Mouse (Mus musculus) embryo, embryonic 9.5 days (tissue): ENCODE data around the gene Atp7a.
A peak's percentile ranks its signal among the peaks of the same experiment; 100 is the strongest.
"Not testable (repeated sequence)": the region's sequence is repeated elsewhere in the genome, so short reads cannot be mapped to it uniquely, and the experiment has no call there.

ENCODE experiments used
- DNase-seq: peaks from one replicate; pipeline ENCODE4 v3.0.0-alpha.2; 2017; ENCODE audit errors: extremely low spot score

Atp7a gene

DNA sequence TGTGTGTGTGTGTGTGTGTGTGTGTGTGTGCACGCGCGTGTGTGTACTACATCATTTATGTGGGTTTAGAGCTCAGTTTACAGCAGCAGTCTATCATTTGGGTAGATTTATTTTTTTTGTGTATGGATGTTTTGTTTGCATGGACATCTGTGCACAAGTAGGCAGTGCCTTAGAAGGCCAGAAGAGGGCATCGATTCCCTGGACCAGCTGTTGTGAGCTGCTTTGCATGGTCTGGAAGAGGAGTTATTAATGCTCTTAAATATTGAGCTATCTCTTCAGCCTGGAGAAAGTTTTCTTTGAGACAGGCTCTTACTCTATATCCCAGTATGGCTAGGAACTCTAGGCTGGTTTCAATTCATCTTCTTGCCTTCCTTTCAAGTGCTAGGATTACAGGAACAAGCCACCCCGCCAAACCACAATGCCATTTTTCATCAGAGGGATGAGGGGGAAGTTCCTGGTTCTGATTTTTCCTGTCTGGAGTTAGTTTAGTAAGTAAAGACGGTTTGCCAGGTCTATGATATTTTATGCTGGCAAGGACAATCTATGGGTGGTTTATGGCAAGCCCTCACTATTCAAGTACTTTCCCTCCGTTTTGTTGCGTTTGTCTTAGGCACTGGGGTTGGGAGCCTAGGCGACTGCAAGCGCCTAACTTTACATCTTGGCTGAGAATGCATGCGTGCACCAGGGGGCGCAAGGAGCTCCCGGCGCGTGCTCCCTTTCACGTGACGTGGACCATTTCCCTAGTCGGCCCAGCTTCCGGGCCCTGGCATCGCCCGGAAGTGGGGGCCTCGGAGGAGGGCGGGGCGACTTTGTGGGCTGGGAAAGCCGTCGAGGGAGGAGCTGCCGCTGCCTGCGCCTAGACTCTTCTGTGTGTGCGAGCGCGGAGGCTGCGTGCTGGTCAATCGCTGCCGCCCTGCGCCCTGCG is at the start of gene Atp7a:
TSS of gene Atp7a (plus strand) at position 859 of the 925 bp plus-strand sequence.
- peak; percentile 87 for DNase-seq

DNA sequence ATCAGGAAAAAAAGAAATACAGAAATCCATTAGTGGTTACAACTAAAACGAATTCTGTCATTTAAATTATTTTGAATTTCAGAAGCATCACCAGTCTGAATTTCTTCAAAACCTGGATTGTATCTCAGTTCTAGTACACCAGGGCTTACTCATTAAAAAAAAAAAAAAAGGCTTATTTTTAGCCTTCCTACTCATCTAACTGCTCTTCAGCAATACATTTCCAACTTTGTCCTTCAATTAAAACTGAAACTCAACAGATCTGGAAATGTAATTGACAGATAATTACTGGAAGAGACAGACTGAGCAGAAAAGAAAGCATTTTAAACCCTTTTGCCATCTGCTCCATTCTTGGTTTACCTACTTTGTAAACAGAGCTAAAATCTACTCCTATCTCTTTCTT is 25.5 kb upstream of the Atp7a start:
- no peak for DNase-seq

- no peak for DNase-seq
These were observed 16.3 kb upstream of the Atp7a start for GRCm38 (mm10) chrX:106010762-106011161.

GRCm38 (mm10) chrX:106011465-106012159 is 15.5 kb upstream of the Atp7a start, which contains the start of gene Magt1:
Gene Magt1 (minus strand): TSS chrX:106011906.
- DNase-seq = peak; percentile 76

DNA sequence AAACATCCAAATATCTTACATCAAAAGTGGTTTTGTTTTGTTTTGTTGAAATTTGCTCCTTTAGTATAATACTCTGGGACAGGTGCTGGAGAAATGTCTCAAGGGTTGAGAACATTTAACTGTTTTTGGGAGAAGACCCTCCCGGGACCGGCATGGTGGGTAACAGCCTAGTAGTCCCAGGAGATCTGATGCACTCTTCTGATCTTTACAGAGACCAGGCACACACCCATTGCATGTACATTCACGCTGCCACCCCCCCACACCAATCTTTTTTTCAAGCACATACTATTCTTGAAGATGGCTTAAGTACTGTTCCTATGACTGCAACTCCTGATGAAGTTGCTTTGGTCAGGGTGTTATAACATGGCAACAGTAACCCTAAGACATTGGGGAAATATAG is 14.5 kb upstream of the Atp7a start:
- no peak for DNase-seq

DNA sequence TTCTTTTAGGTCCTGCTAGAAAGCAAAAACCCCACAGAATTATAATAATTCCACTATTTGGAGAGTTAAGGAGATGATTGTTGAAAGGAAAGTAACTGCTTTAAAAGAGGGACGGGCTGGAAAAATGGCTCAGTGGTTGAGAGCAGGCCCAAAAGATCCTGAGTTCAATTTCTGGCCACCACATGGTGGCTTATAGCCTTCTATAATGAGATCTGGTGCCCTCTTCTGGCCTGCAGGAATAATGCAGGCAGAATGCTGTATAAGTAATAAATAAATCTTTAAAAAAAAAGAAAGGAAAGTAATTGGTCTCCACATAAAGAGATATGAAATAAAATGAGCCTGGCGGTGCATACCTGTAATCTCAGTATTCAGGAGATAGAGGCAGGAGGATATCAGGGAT is 13.9 kb upstream of the Atp7a start:
- peak; percentile 20 for DNase-seq

- DNase-seq = not testable (repeated sequence)
These were observed 12.2 kb upstream of the Atp7a start for GRCm38 (mm10) chrX:106014741-106015377.

DNA sequence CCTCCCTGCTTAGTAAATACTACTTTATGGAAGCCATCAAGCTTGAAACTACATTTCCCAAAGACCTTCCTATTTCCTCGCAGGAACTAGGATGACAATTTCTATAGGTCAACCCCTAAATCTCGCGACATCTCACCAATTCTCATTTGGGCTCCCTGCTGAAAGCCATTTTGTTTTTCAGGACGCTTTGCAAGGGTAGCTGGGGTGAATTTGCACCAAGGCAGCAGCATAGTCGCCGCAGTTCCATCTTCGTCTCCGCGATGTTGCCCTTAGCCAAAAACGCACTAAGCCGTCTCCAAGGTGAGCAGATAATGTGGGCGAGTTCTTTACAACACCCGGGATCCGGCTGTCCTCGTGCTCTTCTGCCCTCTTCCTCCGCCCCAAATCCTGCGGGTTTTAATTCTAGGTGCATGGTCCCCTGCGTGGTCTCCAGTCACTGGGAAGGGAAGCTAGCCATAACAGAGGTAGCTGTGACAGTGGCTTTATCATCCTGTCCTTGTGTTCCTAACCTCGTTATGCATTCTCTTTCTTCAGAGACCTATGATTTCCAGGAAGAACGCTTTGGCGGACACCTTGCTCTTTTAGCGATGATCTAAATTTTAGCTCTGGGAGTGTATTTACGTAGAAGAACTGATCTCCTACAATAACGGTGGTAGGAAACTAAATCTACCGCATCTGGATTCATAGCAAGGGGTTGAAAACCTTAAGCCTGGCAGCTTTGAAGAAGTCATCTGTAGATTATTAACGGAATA is 11.3 kb upstream of the Atp7a start, which contains the start of gene Cox7b:
TSS of gene Cox7b (plus strand) at position 130 of the 752 bp plus-strand sequence.
- DNase-seq = peak; percentile 80

DNA sequence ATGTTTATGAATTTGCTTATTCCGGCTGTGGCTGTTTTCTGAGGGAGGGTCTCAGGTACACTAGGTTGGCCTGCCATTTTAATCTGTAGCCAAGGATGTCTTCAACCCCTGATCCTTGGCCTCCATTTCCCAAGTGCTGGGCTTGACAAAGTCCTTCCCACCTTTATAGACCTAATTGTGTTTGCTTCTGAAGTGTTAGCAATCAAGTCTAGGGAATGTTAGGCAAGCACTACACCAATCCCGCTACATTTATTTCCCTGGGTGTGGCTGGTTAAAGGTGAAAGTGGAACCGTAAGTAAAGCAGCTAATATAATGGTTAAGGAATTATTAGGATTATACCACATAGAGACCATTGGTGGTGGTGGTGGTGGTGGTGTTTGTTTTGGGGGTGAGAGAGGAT is 10.0 kb upstream of the Atp7a start:
- DNase-seq = no peak

DNA sequence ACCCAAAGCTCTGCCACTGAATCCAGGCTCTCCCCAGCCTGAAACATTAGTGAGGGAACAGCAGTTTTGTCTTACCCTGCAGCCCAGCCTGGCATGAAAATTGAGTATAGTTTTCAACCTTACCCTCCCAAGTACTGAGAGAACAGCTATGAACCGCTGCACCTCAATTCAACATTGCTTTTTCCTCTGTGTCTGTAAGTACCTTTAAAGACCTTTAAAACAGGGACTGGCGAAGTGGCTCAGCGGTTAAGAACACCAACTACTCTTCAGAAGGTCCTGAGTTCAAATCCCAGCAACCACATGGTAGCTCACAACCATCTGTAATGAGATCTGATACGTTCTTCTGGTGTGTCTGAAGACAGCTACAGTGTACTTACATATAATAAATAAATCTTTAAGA is 9.6 kb upstream of the Atp7a start:
- no peak for DNase-seq

DNA sequence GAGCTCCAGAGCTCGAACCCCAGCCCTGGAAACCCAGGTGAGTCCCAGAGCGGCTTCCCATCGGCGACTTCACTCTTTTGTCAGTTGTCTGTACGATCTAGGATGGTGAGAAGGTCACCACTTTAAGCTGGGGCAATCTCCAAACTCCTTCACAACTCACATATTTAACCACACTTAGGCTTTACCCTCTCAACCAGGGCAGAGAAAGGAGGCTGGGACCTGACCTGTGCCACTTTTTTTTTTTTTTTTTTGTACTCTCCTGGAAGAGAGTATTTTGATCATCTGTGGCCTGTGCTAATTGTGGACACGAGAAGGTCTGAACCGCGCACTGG is 233 bp downstream of the Atp7a start:
- no peak for DNase-seq

- no peak for DNase-seq
These were observed 3.1 kb downstream of the Atp7a start for GRCm38 (mm10) chrX:106030176-106030575.

DNA sequence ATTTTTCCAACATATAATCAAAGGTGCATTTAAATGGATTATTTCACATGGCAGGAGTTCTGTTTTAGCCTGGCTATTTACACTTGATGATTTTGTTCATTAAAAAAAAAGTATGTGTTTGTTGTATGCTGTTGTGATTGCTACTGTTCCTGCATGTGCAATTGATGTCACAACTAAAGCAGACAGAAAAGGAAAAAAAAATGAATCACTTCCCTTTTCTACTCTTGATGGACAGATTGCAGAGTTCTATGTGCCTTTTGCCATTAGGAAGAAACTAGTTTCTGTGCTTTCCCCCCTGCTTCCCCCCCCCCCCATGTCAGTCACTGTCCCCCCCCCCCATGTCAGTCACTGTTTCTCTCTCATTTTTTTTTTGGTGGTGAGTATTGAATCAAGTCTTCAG is 4.0 kb downstream of the Atp7a start:
- no peak for DNase-seq

DNA sequence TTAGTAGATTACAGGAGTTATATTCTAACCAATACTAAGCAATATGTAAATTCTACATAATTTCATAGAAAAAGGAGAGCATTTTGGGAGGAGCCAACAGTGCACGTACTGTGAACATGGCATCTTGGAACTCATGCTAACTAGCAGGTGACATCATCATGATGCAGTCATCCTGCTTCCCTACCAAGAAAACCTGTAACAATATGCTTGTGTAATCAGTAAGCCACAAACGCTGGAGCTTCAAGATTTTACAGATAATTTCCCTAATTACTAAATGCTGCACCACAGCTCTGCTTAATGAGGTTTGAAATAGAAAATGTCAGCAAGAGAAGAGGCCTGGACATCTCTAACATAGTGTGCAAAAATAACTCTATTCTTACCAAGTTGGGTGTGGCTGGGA is 8.7 kb downstream of the Atp7a start:
- DNase-seq = no peak

GRCm38 (mm10) chrX:106037185-106037752 is 10.2 kb downstream of the Atp7a start:
- DNase-seq = no peak

DNA sequence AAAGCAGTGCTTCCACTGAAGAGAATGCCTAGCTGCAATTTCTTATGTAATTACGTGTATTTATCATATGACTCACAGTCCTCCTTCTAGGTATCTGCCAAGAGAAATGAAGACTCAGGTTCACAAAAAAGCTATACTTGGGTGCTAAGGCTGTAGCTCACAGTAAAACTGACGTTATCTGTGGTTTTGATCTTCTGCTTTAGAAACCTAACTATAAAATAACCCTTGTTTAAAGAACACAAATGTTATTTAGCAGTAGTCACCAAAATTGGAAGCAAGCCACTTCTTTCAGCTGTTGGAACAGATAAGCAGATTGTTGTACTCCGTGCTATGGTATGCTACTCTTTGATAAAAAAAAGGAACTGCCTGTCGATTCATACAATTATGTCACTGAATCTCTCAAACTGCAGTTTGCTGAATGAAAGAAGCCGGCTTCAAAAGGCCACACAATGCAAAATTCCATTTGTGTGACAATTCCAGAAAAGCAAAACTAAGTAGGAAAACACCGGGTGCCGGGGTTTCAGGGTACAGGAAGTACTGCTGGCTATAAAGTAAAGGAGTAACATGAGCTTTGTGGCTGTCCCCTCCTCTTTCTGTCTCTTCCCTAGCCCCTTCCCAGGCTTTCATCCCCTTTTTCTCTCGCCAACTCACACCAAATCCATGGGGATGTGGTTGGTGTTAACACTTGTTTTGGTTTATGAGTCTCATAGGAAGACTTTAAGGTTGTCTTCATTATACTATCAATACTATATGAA is 17.0 kb downstream of the Atp7a start:
- DNase-seq = no peak

GRCm38 (mm10) chrX:106045455-106045854 is 18.4 kb downstream of the Atp7a start:
- DNase-seq = peak; percentile 19

GRCm38 (mm10) chrX:106045928-106046327 is 18.9 kb downstream of the Atp7a start:
- DNase-seq = no peak

- DNase-seq = no peak
These were observed 21.1 kb downstream of the Atp7a start for GRCm38 (mm10) chrX:106048191-106048590.

GRCm38 (mm10) chrX:106077858-106078257 is 50.8 kb downstream of the Atp7a start:
- DNase-seq = not testable (repeated sequence)
